Mouse (Mus musculus): ENCODE data around the gene Eif2b3. TPM values are rescaled to one million over a fixed set of nuclear protein-coding genes. Genes with fewer than 3 reads are reported as not detected.

Eif2b3 gene
- total and polyA plus RNA-seq, 2 experiments from 2014 or later, result 14.0 to 27.5 TPM

GRCm38 (mm10) chr4:117097969-117098763 lies 79.0 kb downstream of the Eif2b3 start:
- DNase-seq (ENCODE audit: low spot score) (no peak), ATAC-seq (ENCODE audit: insufficient read depth, low read depth) (no peak)
- Histone ChIP-seq H3K27me3 (ENCODE audit: control insufficient read depth, insufficient read depth, low read length) (peaks cover 6% of the 10 kb centered on the region; the same call in 1 of the 2 replicates), H3K9ac (replicated peaks; ENCODE audit: low read depth, low read length) (no peak overlapping the region), H3K4me1 (ENCODE audit: control insufficient read depth, insufficient read depth) (peaks cover 11% of the 10 kb centered on the region; the same call in 1 of the 2 replicates), H3K4me3 (ENCODE audit: low read depth, low read length) (no peak overlapping the region), H3K27ac (ENCODE audit: low read depth) (peak overlapping the region; percentile 22; the same call in 1 of the 2 replicates), H3K4me2 (ENCODE audit: low read depth, low read length) (no peak overlapping the region), H3K9me3 (replicated peaks; ENCODE audit: control insufficient read depth, low read length) (no peaks in the 10 kb centered on the region), H3K36me3 (replicated peaks; ENCODE audit: control insufficient read depth, insufficient read depth, low read length) (no peaks in the 10 kb centered on the region)
- TF ChIP-seq CTCF (IDR thresholded peaks at IDR 0.05; ENCODE audit: low read depth) (no peak), EP300 (IDR thresholded peaks at IDR 0.05; ENCODE audit: low read depth) (no peak)
- 64% methylated on average over 8 of the region's 8 CpGs for WGBS

GRCm38 (mm10) chr4:117098764-117099036 lies 79.5 kb downstream of the Eif2b3 start:
- H3K36me3 ChIP-seq (replicated peaks; ENCODE audit: control insufficient read depth, insufficient read depth, low read length), result no peaks in the 10 kb centered on the region
- no peak overlapping the region for H3K27ac ChIP-seq (ENCODE audit: low read depth)
- H3K4me1 ChIP-seq (ENCODE audit: control insufficient read depth, insufficient read depth), result peaks cover 11% of the 10 kb centered on the region; the same call in 1 of the 2 replicates
- H3K9me3 ChIP-seq (replicated peaks; ENCODE audit: control insufficient read depth, low read length), result no peaks in the 10 kb centered on the region
- no peak overlapping the region for H3K4me3 ChIP-seq (ENCODE audit: low read depth, low read length)
- no peak overlapping the region for H3K9ac ChIP-seq (replicated peaks; ENCODE audit: low read depth, low read length)
- no peak for DNase-seq (ENCODE audit: low spot score)
- no peak for ATAC-seq (ENCODE audit: insufficient read depth, low read depth)
- H3K27me3 ChIP-seq (ENCODE audit: control insufficient read depth, insufficient read depth, low read length), result peaks cover 6% of the 10 kb centered on the region; the same call in 1 of the 2 replicates
- WGBS, result 63% methylated on average over 2 of the region's 2 CpGs
- TF ChIP-seq CTCF (IDR thresholded peaks at IDR 0.05; ENCODE audit: low read depth) (no peak), EP300 (IDR thresholded peaks at IDR 0.05; ENCODE audit: low read depth) (no peak)
- no peak overlapping the region for H3K4me2 ChIP-seq (ENCODE audit: low read depth, low read length)

GRCm38 (mm10) chr4:117100036-117100435 lies 80.8 kb downstream of the Eif2b3 start:
- Histone ChIP-seq H3K4me2 (ENCODE audit: low read depth, low read length) (no peak overlapping the region), H3K27me3 (ENCODE audit: control insufficient read depth, insufficient read depth, low read length) (peaks cover 6% of the 10 kb centered on the region; the same call in 1 of the 2 replicates), H3K9ac (replicated peaks; ENCODE audit: low read depth, low read length) (no peak overlapping the region), H3K4me3 (ENCODE audit: low read depth, low read length) (no peak overlapping the region), H3K9me3 (replicated peaks; ENCODE audit: control insufficient read depth, low read length) (no peaks in the 10 kb centered on the region), H3K36me3 (replicated peaks; ENCODE audit: control insufficient read depth, insufficient read depth, low read length) (no peaks in the 10 kb centered on the region), H3K4me1 (ENCODE audit: control insufficient read depth, insufficient read depth) (peaks cover 11% of the 10 kb centered on the region; the same call in 1 of the 2 replicates), H3K27ac (ENCODE audit: low read depth) (no peak overlapping the region)
- ATAC-seq (ENCODE audit: insufficient read depth, low read depth), result no peak
- WGBS, result 78% methylated on average over 4 of the region's 4 CpGs
- DNase-seq (ENCODE audit: low spot score), result no peak
- no peak for TF ChIP-seq EP300 (IDR thresholded peaks at IDR 0.05; ENCODE audit: low read depth)
- no peak for TF ChIP-seq CTCF (IDR thresholded peaks at IDR 0.05; ENCODE audit: low read depth)

GRCm38 (mm10) chr4:117101218-117101617 lies 82.0 kb downstream of the Eif2b3 start:
- Histone ChIP-seq H3K4me2 (ENCODE audit: low read depth, low read length) (no peak overlapping the region), H3K4me1 (ENCODE audit: control insufficient read depth, insufficient read depth) (peaks cover 2% of the 10 kb centered on the region; the same call in 1 of the 2 replicates), H3K9me3 (replicated peaks; ENCODE audit: control insufficient read depth, low read length) (no peaks in the 10 kb centered on the region), H3K27me3 (ENCODE audit: control insufficient read depth, insufficient read depth, low read length) (no peaks in the 10 kb centered on the region), H3K36me3 (replicated peaks; ENCODE audit: control insufficient read depth, insufficient read depth, low read length) (no peaks in the 10 kb centered on the region), H3K27ac (ENCODE audit: low read depth) (0 out of 2 replicates have a peak overlapping the region, but pooled peaks have one; percentile 11), H3K4me3 (ENCODE audit: low read depth, low read length) (no peak overlapping the region), H3K9ac (replicated peaks; ENCODE audit: low read depth, low read length) (no peak overlapping the region)
- 38% methylated on average over 7 of the region's 7 CpGs for WGBS
- ATAC-seq (ENCODE audit: insufficient read depth, low read depth), result peak; percentile 50; the same call in 1 of the 2 replicates
- peak; percentile 39 for DNase-seq (ENCODE audit: low spot score)
- TF ChIP-seq EP300 (IDR thresholded peaks at IDR 0.05; ENCODE audit: low read depth) (no peak), CTCF (IDR thresholded peaks at IDR 0.05; ENCODE audit: low read depth) (peak; percentile 40)

GRCm38 (mm10) chr4:117104672-117105071 lies 85.5 kb downstream of the Eif2b3 start:
- WGBS, result 68% methylated on average over 10 of the region's 10 CpGs
- Histone ChIP-seq H3K27ac (ENCODE audit: low read depth) (no peak overlapping the region), H3K9ac (replicated peaks; ENCODE audit: low read depth, low read length) (no peak overlapping the region), H3K27me3 (ENCODE audit: control insufficient read depth, insufficient read depth, low read length) (no peaks in the 10 kb centered on the region), H3K9me3 (replicated peaks; ENCODE audit: control insufficient read depth, low read length) (no peaks in the 10 kb centered on the region), H3K4me2 (ENCODE audit: low read depth, low read length) (no peak overlapping the region), H3K36me3 (replicated peaks; ENCODE audit: control insufficient read depth, insufficient read depth, low read length) (no peaks in the 10 kb centered on the region), H3K4me3 (ENCODE audit: low read depth, low read length) (no peak overlapping the region), H3K4me1 (ENCODE audit: control insufficient read depth, insufficient read depth) (no peaks in the 10 kb centered on the region)
- no peak for ATAC-seq (ENCODE audit: insufficient read depth, low read depth)
- no peak for DNase-seq (ENCODE audit: low spot score)
- TF ChIP-seq EP300 (IDR thresholded peaks at IDR 0.05; ENCODE audit: low read depth), result no peak
- TF ChIP-seq CTCF (IDR thresholded peaks at IDR 0.05; ENCODE audit: low read depth), result no peak

Data from heart, postnatal 0 days (tissue).